Mouse (Mus musculus) left cerebral cortex, adult 18-20 months (tissue): Measurements from ENCODE around the gene Mitf. TPM values are rescaled to one million over a fixed set of nuclear protein-coding genes. Genes with fewer than 3 reads are reported as not detected.

Experiments used
- DNase-seq, 2 experiments: peaks; one replicate each; pipeline ENCODE4 v3.0.0; 2021 to 2022; ENCODE audit warnings: low spot score in 2 of 2, mixed read lengths in 1 of 2
- total RNA-seq, 2 experiments: library from RNA; stranded (reverse); gene quantifications; 2 replicates each; pipeline ENCODE4 v1.2.3; 2021

Gene Mitf
- total RNA-seq, 2 experiments from 2014 or later = 8.2 to 9.5 TPM

GRCm38 (mm10) chr6:98015819-98016218, 209.0 kb downstream of the Mitf start:
- DNase-seq = no peak

GRCm38 (mm10) chr6:98023876-98024275, 217.0 kb downstream of the Mitf start:
- no peak for DNase-seq

GRCm38 (mm10) chr6:98038513-98038912, 231.7 kb downstream of the Mitf start:
- DNase-seq = no peak

- no peak for DNase-seq
Measured at GRCm38 (mm10) chr6:98041795-98042194, 234.9 kb downstream of the Mitf start.

- DNase-seq = peak; percentile 3 to 4
Measured at GRCm38 (mm10) chr6:98046295-98047108, 239.7 kb downstream of the Mitf start.

- no peak for DNase-seq
Measured at GRCm38 (mm10) chr6:98047741-98048140, 240.9 kb downstream of the Mitf start.

- peak; percentile 3 to 4 for DNase-seq
Measured at GRCm38 (mm10) chr6:98048671-98049438, 242.0 kb downstream of the Mitf start.

GRCm38 (mm10) chr6:98049551-98049950, 242.7 kb downstream of the Mitf start:
- no peak for DNase-seq

GRCm38 (mm10) chr6:98061878-98062277, 255.0 kb downstream of the Mitf start:
- no peak for DNase-seq

GRCm38 (mm10) chr6:98064926-98065325, 258.1 kb downstream of the Mitf start:
- DNase-seq = no peak

- DNase-seq = no peak
Measured at GRCm38 (mm10) chr6:98066420-98066819, 259.6 kb downstream of the Mitf start.

Other genes starting within 250 kb of the Mitf start
- 10 to 100 TPM; 14.9 to 15.1 TPM for gene Frmd4b, start 189.5 kb upstream of the Mitf start, total RNA-seq